Mouse (Mus musculus) cerebellum, postnatal 10 days (tissue): ENCODE measurements at regions not wholly inside any gene's neighbourhood (a gene's known extent, or its start where the extent isn't known, plus 50 kb on each side); places are given as distances from the start of the nearest gene placed in this dataset.

Experiments used
- DNase-seq, 2 experiments: peaks; one replicate each; pipeline ENCODE4 v3.0.0; 2021; ENCODE audit warnings: mixed read lengths in 2 of 2

DNA sequence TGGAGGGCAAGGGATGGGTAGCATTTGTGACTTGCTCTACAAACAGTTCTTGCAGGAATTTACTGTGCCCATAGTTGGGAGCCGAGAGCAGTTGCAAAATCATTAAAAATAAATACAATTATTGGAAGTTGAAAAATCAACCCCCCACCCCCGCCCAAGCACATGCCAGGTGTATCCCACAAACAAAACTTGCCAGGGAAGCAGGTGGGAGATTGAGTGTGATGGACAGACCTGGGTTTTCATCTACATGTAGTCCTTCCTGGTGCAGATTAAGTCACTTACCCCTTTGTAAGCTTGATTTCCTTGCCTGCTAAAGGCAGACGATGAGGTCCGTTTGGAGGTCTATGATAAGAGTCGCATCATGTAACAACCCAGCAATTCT is 280.3 kb downstream of the Insig2 start:
- no peak for DNase-seq

DNA sequence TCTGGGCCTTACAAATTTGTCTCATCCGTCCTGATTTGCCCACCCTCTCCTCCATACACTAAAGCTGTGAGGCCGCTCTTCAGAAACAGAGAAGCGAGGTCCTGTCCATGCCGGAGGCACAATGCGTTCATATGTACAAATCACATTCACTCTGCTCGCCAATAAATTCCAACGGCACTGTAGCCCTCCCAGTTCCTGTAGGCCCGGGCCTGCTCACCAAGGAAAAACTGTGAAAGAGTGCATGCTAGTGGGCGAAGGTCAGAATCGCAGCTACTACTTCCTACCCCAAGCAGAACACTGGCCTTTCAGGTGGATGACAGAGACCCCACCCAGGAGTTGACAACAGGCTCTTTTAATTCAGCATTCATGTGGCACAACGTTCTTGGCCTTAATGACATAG is 278.7 kb downstream of the Insig2 start:
- DNase-seq, result peak; percentile 72 to 78

DNA sequence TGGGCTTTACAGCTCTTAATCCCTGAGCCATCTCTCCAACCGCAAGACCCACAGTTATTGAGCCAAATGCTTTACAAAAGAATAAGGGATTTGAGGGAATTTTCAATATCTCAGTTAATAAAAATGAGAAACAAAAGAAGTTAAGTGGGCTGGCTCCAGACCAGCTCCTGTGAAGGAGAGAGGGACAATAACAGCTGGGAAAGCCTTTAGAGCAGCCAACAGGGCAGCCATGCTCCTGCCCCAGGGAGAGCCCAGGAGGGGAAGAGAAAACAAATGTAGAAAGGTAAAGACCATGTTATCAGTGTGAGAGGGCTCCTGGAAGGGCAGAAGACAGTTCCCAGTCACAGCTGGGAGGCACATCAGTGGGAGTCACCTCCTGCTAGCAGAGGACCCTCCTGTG is 257.8 kb downstream of the Insig2 start:
- no peak for DNase-seq

DNA sequence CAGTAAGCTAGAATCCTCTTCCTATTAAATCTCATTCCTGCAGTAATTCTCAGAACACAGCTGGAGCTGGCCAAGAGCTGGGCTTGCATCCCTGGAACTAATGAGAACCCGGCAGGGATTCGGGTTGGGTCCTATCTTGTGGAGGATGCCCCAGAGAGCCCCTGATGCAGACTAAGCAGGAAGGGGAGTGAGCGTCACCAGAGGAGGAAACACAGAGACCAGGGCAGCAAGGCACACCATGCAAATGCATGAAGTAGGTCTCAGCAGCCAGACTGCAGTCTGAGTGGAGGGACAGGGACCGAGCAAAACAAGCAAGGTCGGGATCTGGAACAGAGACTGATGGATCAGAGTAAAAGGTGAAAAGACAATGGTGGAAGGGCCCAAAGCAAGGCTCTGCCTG is 249.6 kb downstream of the Insig2 start:
- no peak for DNase-seq

DNA sequence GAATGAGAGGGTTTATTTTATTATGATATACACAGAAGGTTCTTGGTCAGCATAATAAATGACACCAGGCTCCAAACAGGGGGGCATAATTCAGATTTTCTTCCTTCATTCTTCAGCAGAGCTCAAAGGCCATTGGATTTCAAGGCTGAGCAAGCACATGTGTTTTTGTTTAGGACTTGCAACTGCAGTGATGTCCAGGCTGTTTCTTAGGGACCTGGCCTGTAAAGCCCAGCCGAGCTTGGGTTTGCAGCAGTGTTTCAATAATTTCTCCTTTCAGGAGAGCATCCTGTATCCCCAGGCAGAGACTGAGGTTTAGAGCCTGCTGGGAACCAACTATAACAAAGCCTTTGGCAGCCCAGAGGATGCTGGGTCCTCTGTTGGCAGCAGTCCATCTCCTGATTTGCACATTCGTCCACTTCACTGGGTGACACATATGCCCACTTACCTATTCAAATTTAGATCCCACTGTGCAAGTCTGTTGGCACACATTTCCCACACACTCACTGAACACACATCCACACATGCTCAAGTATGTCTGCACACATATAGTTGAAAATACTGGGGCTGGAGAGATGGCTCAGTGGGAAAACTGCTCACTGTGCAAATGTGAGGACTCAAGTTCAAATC is 247.2 kb downstream of the Insig2 start:
- peak; percentile 88 to 89 for DNase-seq

DNA sequence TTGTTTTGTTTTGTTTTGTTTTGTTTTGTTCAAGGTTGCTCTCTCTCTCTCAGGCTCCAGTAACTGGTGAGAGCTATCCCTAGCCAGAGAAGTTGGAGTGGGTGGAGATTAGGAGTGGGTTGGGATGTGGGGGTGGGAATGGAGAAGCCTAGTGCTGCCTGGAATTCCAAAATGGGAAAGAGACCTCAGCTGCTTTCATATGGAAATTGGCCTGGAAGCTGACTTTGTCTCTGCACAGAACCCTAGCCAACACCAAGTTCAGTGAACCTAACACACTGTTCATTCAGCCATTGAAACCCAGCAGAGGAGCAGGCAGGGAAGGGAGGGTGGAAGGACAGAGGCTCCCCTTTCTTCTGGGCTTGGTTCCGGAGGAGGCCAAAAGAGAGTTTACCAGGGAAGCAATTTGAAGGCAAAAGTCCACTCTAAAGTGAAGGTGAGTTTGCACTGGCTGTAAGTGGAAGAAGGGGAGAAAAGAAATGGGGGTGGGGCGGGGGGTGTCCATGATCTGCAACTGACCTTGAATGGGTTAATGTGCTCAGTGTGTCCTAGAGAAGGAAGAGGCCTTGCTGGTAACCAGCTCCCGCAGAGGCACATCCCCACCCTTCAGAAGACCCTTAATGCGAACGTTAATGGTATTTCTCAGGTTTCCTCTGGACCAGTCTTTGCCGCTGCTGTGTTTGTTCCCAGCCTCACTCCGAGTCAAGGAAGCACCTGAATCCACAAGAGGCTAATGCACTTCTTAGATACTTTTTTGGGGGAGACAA is 245.1 kb downstream of the Insig2 start:
- peak; percentile 34 to 48 for DNase-seq

DNA sequence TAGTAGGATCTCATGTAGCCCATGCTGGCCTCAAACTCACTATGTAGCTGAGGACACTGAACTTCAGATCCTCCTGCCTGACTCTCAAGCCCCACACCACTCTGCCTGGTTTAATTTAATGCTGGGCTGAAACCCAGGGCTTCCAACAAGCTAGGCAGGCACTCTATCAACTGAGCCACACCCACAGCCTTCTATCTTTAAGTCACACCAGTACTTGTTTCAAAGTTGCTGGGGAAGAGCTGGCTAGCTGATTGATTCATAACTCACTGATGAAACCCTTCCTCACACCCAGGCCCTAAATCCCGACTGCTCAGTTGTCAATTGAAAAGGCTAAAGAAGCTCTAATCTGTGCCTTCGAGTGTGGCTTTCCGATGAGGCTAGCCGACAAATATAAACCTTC is 241.8 kb downstream of the Insig2 start:
- DNase-seq, result no peak

DNA sequence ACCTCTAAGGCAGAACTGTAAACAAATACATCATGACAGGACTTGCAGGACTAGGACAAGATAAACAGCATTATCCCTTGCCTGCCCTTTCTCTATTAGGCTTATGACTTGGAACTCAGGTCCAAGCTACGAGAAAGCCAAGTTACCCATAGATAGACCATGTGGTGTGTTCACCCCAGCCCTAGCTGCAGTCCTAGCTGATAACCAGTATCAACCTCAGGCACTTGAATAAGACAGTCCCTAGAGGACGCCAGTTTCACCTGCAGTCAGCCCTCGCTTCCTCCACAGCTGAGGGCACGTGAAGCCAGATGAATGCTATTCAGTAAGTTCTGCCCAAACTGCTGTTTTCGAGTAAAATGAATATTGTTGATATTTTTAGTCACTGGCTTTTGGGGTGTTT is 239.5 kb downstream of the Insig2 start:
- no peak for DNase-seq

DNA sequence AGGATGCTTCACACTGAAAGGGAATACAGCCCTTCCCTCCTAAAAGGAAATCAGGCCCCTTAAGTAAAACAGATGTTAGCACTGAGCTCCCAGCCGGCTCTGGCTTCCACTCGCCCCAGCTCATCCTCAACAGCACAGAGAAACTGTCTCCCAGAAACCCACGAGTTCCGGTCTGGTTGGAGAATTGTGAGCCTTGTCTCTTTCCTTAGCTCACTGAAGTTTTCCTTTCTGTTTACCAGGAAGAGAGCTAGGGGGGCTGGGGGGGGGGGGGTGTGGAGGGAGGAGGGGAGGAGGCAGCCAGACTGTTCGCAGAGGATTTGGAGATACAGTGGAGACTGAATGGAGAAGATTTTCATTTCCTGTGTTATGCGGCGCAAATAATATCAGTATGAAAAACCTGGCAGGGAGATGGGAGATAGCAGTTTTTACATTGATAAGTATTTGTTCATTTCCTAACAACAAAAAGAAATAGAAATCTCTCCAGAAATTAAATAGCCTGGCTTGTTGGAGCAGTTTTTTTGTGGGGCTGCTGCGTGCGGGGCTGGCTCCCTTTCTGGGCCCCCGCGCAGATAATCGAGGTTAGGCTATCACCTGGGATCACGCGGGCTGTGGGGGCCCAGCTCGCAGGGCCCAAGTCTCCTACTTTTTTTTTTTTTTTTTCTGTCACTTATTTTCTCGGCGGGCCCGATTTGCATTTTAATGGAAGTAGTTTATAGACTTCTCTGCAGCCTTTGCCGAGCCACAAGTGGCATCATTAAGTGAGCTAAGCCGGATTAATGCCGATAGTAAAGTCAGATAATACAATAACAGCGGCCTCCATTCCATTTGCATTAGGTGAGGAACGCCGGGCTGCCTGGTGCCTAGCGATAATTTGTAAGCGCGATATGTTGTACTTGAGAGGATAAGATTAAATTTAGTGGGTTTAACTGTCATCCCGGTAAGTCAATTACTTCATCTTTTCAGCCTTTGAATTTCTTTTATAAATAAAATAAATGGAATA is 235.5 kb downstream of the Insig2 start:
- DNase-seq, result peak in 1 of 2 experiments; percentile 19

DNA sequence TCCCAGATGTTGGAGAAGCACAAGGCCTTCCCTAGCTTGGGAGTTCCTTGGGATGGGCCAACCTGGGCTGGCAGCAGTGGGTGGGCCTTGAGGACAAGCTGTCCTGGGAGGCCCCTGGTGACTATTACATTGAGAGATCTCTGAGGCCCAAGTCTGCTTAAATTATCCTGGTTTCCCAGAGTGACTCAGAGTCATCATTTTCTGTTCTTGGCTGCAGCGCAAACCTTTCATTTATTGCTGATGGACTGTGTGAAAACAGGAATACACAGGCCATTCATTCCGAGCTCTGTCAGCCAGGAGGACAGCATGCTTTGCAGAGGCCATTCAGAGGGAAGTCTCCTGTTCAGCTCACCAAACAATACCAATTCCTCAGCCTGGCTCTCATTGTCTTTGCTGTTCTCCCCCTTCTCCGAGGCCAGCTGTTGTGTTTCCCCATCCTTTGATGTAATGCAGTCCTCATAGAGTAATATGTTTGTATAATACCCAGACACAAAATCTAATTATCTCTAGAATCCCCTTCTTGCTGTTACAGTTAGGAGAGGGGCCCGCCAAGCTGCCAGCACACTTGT is 220.5 kb downstream of the Insig2 start:
- DNase-seq, result no peak

DNA sequence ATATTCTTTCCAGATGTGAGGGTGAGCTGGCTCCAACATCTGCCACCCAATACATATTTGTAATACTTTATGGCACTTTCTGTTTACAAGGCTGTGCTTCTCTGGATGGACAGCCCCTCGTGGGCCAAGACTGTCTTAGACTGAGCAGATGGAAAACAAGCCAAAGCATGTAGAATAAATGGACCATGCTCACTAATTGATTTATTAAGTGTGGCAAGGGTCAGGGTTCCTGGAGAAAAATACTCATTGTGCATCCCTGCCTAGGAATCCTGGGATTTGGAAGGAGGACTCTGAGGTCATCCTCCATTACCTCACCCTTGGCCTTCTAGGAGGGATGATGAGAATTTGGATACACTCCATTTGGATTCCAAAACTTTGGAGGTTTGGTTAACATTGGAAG is 219.9 kb downstream of the Insig2 start:
- no peak for DNase-seq

DNA sequence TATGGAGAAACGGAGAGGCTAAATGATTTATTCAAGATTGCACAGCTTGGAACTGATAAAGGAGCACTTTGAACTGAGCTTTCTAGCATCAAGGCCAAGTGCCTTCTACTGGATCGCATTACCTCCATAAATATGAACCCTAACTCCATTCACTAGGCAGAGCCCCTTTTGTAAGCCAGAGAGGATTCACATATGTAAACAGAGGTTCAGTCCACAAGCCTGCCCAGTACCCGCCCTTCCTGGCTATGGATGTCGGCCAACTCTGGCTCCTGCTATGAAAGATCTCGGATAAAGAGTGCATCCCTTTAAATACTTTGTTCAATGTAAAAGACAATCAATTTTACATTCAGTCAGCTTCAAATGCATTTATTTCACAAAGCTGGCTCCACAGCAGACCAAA is 215.8 kb downstream of the Insig2 start:
- peak; percentile 17 to 39 for DNase-seq

DNA sequence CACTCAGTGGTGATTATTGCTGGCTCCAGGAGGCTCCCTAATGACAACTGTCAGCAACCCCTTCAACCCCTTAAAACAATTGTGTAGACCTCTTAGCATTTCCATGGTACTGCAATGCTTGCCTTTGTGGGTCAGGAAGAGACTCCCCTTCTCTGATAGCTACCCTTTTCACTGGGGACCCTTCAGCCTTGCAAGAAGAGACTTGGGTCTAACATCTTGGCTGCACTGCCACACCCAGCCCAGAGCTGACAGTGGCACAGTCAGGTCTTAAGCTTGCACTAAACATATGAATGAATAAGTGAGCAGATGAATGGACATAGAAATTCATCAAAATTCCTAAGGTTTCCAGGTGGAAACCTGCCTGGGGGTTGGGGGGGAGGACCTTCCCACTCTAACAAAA is 209.0 kb downstream of the Insig2 start:
- no peak for DNase-seq

DNA sequence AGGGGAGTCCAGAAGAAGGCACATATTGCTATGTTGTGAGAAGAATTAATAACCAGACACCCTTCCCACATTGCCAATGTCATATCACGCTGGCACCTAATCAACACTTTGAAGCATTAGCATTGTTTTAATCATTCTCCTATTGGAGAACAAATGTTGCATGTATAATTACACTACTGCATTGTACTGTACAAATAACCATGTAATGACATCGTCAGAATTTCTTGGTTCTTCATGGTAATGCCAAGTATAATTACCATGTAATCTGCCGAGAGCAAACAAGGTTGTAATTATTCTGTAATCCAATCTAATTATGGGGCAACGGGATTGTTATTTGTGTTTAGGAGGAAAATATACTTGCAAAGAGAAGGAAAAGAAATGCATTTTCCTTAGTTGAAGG is 196.1 kb downstream of the Insig2 start:
- no peak for DNase-seq

DNA sequence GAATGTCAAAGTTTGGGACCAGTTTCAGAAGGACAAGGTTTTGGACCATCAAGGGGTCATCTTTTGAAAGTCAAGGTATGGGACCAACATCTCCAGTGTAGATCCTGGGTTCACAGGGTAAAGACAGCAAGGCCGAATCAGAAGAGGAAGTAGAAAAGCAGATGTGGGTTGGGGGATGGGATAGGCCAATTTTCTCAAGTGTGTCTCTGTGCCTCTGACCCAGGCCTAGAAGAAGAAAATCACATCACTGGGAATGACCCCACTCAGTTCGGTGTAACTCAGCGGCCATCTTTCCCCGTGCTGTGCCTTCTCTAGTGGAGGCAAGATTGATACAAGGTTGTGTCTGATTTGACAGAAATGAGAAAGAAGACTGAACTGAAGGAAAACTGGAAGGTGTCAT is 195.5 kb downstream of the Insig2 start:
- DNase-seq, result no peak

DNA sequence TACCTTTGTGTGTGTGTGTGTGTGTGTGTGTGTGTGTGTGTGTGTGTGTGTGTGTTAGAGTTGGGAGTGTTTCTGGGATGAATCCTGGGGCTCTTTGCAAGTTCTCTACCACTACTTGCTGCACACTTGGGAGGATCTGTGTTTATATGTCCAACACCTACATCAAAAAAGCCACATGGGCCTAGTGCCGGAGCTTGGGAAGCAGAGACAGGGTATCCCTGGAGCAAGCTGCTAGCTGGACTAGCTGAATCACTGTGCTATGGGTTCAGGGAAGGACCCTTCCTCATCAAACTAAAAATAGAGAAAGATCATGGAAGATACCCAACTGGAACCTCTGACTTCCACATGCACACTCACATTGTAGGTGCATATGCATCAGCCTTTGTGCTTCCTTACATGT is 187.4 kb downstream of the Insig2 start:
- no peak for DNase-seq

DNA sequence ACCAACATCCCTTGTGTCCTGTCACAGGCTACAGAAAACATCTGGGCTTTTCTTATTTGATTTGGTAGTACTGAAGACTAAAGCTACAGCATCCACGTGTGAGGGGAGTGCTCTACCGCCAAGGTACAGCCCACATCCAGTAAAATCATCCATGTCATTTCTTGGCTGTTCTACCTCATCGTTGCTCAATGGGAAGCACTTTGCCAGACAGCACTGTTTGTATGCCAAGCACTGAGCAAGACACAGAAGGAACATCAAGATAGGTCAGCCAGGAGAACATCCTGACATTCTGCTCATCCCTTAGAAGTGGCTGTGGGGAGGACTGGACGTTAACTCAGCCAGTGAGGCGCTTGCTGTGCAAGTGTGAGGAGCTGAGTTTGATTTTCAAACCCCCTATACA is 178.9 kb downstream of the Insig2 start:
- peak; percentile 13 for DNase-seq

DNA sequence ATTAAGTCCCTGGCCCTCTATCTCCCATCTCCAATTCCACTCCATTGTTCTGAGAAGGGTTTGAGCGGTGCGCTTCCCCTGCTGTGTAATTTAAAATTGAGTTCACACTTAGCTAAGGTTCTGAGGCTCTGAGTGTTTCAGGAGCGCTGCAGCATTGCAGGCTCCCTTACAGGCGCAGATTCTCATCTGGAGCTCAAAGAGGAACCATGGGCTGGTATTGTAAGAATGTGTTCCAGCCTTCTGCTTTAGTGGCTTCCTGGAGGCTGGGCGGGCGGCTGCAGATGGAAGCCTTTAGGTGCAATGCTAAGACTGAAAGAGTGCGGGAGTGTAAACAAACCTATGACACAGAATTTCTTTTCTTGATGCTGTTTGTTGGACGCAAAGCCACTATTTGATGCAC is 177.8 kb downstream of the Insig2 start:
- DNase-seq, result no peak

DNA sequence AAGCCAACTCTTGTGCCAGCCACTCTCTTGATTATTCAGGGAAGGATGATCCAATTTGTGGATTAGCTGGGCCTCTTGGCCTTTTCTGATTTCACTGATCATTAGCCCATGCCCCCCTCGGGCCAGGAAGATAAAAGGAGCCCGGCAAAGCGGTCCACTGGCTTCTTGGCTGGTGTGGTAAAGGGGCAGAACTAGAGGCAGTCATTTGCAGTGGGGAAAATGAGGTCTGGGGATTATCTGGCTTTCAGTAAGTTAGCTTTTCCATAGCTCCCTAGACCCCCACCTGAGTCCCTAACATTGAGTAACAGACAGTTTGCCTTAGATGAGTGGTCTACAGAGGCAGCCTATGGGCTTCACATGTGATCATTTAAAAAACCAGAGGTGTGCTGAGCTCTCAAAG is 163.7 kb downstream of the Insig2 start:
- no peak for DNase-seq

DNA sequence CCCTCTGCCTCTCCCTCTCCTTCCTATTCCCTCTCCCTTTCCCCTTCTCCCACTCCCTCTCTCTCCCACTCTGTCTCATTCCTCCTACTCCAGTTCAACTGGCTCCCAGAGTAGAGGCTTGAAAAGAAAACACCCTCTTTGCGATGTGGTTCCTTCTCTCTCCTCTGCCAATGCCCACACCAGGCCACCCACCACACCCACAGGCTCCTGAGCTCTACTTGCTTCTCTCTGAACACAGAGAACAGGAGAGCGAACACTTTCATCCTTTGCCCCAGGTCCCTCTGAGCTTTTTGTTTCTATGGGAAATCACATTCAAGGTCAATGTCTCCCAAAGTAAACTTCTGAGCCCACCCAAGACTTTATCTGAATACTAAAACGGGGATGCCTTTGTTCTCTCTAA is 155.8 kb downstream of the Insig2 start:
- no peak for DNase-seq

DNA sequence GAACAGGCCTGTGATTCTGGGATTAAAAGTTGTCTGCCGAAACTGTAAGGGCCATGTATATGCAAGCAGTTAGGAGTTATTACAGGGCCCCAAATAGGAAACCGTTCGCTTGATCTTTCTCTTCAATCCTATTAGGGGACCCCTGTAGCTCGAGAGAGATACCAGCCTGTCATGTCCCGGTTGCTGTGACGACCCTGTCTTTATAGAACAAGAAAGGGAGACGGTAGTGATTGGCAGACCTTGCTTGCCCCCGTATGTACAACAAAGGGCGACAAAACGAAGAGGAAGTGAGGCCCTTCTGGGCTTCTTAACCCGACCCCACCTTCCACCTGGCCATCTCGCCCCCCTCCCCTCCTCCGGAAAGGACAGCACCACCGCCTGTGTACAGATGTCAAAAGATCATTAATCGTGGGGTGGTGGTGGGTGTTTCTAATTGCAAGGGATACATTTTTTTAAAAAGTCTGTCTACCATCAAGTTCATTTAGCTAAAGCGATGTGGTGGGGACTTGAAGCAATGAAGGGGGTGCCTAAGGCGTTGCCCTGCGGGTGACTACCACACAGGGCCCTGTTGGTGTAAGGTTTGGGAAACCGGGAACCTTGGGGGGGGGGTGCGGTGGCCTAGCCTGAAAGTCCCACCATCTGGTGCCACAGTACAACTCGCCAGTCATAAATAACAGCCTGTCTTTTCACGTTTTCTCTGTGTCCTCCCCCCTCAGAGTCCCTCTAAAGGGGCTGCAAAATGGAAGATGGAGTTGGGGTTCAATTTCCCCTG is 155.1 kb downstream of the Insig2 start:
- DNase-seq, result peak; percentile 26 to 41

DNA sequence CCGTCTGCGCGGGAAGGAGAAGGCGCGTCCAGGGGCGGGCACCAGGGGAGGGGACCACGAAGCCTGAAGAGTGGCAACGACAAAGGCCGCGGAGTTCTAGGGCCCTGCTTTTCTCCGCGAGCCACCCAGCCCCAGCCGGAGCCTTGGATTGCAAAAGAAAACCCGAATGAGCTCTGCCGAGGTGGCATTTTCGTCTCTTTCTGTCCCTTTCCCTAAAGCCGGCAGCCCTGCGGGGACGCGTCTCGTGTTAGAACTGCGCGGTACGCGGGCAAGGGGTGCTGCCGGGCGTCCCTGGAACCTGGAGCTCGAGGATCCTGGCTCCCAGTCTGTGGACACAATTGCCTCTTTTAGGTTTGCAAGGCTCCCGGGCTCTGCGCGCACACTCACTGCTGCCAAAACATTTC is 154.5 kb downstream of the Insig2 start:
- peak; percentile 50 to 58 for DNase-seq
